24 mouse cellular contexts compared by ENCODE assay signal in the genomic region with DNA sequence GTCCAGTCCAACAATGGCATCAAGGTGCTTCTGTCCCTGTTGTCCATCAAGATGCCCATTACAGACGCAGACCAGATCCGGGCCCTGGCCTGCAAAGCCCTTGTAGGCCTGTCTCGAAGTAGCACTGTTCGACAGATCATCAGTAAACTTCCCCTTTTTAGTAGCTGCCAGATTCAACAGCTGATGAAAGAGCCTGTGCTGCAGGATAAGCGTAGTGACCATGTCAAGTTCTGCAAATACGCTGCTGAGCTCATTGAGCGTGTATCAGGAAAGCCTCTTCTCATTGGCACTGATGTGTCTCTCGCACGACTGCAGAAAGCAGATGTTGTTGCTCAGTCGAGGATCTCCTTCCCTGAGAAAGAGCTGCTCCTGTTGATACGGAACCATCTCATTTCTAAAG. TPM values are rescaled to one million over a fixed set of nuclear protein-coding genes. Genes with fewer than 3 reads are reported as not detected.
DNase-seq lines count a peak whose midpoint lies in the region; ATAC-seq and TF ChIP-seq lines count a peak whose summit lies in the region.
"Had no signal": no experiment of that assay in that cellular context is flagged by ENCODE, and none has a peak within 500 bp of the region (broad histone marks: within the 10 kb centered on the region; RNA-seq: fewer than 3 reads in every experiment).

No protein-coding gene starts in this region.

- no peak overlapping the region for H3K4me3 ChIP-seq in MEL (ENCODE audit: control insufficient read depth in 1 of 2, insufficient read depth in 1 of 2, low read depth in 2 of 2, low read length in 2 of 2)
- H3K4me3 ChIP-seq in intestine, embryonic 16.5 days (ENCODE audit: low read length), result no peak overlapping the region
- no peak overlapping the region for H3K4me3 ChIP-seq in intestine, embryonic 15.5 days (replicated peaks)
- H3K4me3 ChIP-seq: embryonic facial prominence, embryonic 12.5 days; embryonic facial prominence, embryonic 15.5 days; forebrain, embryonic 12.5 days; forebrain, embryonic 15.5 days; hindbrain, embryonic 12.5 days; hindbrain, embryonic 15.5 days had no signal

- WGBS in intestine, embryonic 16.5 days, result 89% methylated on average over 11 of the region's 11 CpGs
- WGBS in intestine, embryonic 15.5 days, result 85% methylated on average over 11 of the region's 11 CpGs

- no peak for TF ChIP-seq POLR2A in MEL (IDR thresholded peaks at IDR 0.05; ENCODE audit: control insufficient read depth in 1 of 2, insufficient read depth in 1 of 2, low read depth in 1 of 2, low read length in 2 of 2, poor library complexity in 1 of 2)

- peak overlapping the region; percentile 34 for H3K27ac ChIP-seq in MEL (ENCODE audit: control insufficient read depth, low read depth, low read length)
- no peak overlapping the region for H3K27ac ChIP-seq in intestine, embryonic 16.5 days (ENCODE audit: low read length)
- H3K27ac ChIP-seq in intestine, embryonic 15.5 days, result no peak overlapping the region
- H3K27ac ChIP-seq: embryonic facial prominence, embryonic 12.5 days; embryonic facial prominence, embryonic 15.5 days; forebrain, embryonic 12.5 days; forebrain, embryonic 15.5 days; hindbrain, embryonic 12.5 days; hindbrain, embryonic 15.5 days had no signal

- TF ChIP-seq CTCF in MEL (IDR thresholded peaks at IDR 0.05 in 2 of 3, conservative IDR thresholded peaks at IDR 0.05 in 1 of 3; ENCODE audit: control insufficient read depth in 1 of 3, insufficient read depth in 1 of 3, low read depth in 2 of 3, low read length in 3 of 3, poor library complexity in 1 of 3, severe bottlenecking in 1 of 3), result no peak

- no peaks in the 10 kb centered on the region for H3K27me3 ChIP-seq in MEL (ENCODE audit: control insufficient read depth in 1 of 2, insufficient read depth in 2 of 2, low read length in 2 of 2)
- no peaks in the 10 kb centered on the region for H3K27me3 ChIP-seq in intestine, embryonic 16.5 days (replicated peaks; ENCODE audit: control insufficient read depth, insufficient read depth, low read length)
- no peaks in the 10 kb centered on the region for H3K27me3 ChIP-seq in intestine, embryonic 15.5 days (replicated peaks)
- H3K27me3 ChIP-seq: embryonic facial prominence, embryonic 12.5 days; embryonic facial prominence, embryonic 15.5 days; forebrain, embryonic 12.5 days; forebrain, embryonic 15.5 days; hindbrain, embryonic 12.5 days; hindbrain, embryonic 15.5 days had no signal

- ATAC-seq in granulocyte monocyte progenitor cell, adult 5-6 weeks (replicated peaks; ENCODE audit: poor library complexity, severe bottlenecking), result peak; percentile 80
- peak; percentile 44; the same call in 1 of the 2 replicates for ATAC-seq in megakaryocyte-erythroid progenitor cell, adult 5-6 weeks (replicated peaks; ENCODE audit: low FRiP score, low TSS enrichment, poor library complexity, severe bottlenecking)
- no peak for ATAC-seq in intestine, embryonic 16.5 days
- ATAC-seq in intestine, embryonic 15.5 days, result no peak
- ATAC-seq: CD4-positive, CD25-positive, alpha-beta regulatory T cell, adult 4 months; forebrain, embryonic 15.5 days had no signal

- DNase-seq in 416B (ENCODE audit: low read depth), result peak; percentile 46
- peak; percentile 98 for DNase-seq in MEL (ENCODE audit: low read depth, low spot score)
- no peak for DNase-seq in gastrocnemius, postnatal 10 days
- DNase-seq: adrenal gland, adult 2 months; adrenal gland, postnatal 14 days; cerebellum, adult 11 months; cerebellum, adult 8-10 months; cerebellum, postnatal 10 days; cerebellum, postnatal 36 days; gastrocnemius, postnatal 36 days; heart, adult 18-20 months; kidney, adult 18-20 months had no signal

- peaks cover 14 to 32% of the 10 kb centered on the region in 2 experiments for H3K36me3 ChIP-seq in MEL (ENCODE audit: control insufficient read depth in 1 of 2, insufficient read depth in 2 of 2, low read length in 2 of 2)
- peaks cover 13% of the 10 kb centered on the region; the same call in 1 of the 2 replicates for H3K36me3 ChIP-seq in intestine, embryonic 16.5 days (ENCODE audit: control insufficient read depth, insufficient read depth, low read length)
- peaks cover 20% of the 10 kb centered on the region for H3K36me3 ChIP-seq in intestine, embryonic 15.5 days

- peak; percentile 91 to 93 for TF ChIP-seq EP300 in MEL (IDR thresholded peaks at IDR 0.05; ENCODE audit: low read depth in 1 of 2, low read length in 2 of 2)

- H3K9me3 ChIP-seq in MEL (replicated peaks; ENCODE audit: insufficient read depth, low read length), result no peaks in the 10 kb centered on the region
- no peaks in the 10 kb centered on the region for H3K9me3 ChIP-seq in intestine, embryonic 16.5 days (ENCODE audit: control insufficient read depth, low read length)
- no peaks in the 10 kb centered on the region for H3K9me3 ChIP-seq in intestine, embryonic 15.5 days
- H3K9me3 ChIP-seq: embryonic facial prominence, embryonic 12.5 days; embryonic facial prominence, embryonic 15.5 days; forebrain, embryonic 12.5 days; forebrain, embryonic 15.5 days; hindbrain, embryonic 12.5 days; hindbrain, embryonic 15.5 days had no signal

- H3K79me2 ChIP-seq in MEL (ENCODE audit: control insufficient read depth, insufficient read depth, low read length, poor library complexity), result 0 out of 2 replicates have a peak, but pooled peaks cover 2% of the 10 kb centered on the region

- TF ChIP-seq RAD21 in MEL (IDR thresholded peaks at IDR 0.05; ENCODE audit: low read depth, low read length), result no peak

- peaks cover 2 to 11% of the 10 kb centered on the region in 2 experiments; a peak in 3 of 4 replicates for H3K4me1 ChIP-seq in MEL (ENCODE audit: control insufficient read depth in 1 of 2, insufficient read depth in 2 of 2, low read length in 2 of 2)
- H3K4me1 ChIP-seq in intestine, embryonic 16.5 days (ENCODE audit: control insufficient read depth, insufficient read depth, low read length), result no peaks in the 10 kb centered on the region
- H3K4me1 ChIP-seq in intestine, embryonic 15.5 days (replicated peaks), result no peaks in the 10 kb centered on the region
- H3K4me1 ChIP-seq: embryonic facial prominence, embryonic 12.5 days; embryonic facial prominence, embryonic 15.5 days; forebrain, embryonic 12.5 days; forebrain, embryonic 15.5 days; hindbrain, embryonic 12.5 days; hindbrain, embryonic 15.5 days had no signal

- no peak overlapping the region for H3K4me2 ChIP-seq in intestine, embryonic 16.5 days (ENCODE audit: low read depth, low read length)
- no peak overlapping the region for H3K4me2 ChIP-seq in intestine, embryonic 15.5 days (replicated peaks)
- H3K4me2 ChIP-seq: embryonic facial prominence, embryonic 12.5 days; embryonic facial prominence, embryonic 15.5 days; forebrain, embryonic 12.5 days; forebrain, embryonic 15.5 days; heart, embryonic 11.5 days; hindbrain, embryonic 12.5 days; hindbrain, embryonic 15.5 days had no signal

- no peak overlapping the region for H3K9ac ChIP-seq in MEL (ENCODE audit: control insufficient read depth, low read depth, low read length, poor library complexity, severe bottlenecking)
- no peak overlapping the region for H3K9ac ChIP-seq in intestine, embryonic 16.5 days (ENCODE audit: low read depth, low read length)
- H3K9ac ChIP-seq in intestine, embryonic 15.5 days, result no peak overlapping the region
- H3K9ac ChIP-seq: embryonic facial prominence, embryonic 12.5 days; embryonic facial prominence, embryonic 15.5 days; forebrain, embryonic 12.5 days; forebrain, embryonic 15.5 days; hindbrain, embryonic 12.5 days; hindbrain, embryonic 15.5 days had no signal

TF ChIP-seq in MEL, 35 proteins besides CTCF, POLR2A, EP300 and RAD21 (continues in another document):
- no peak for TF ChIP-seq CHD2 (IDR thresholded peaks at IDR 0.05; ENCODE audit: low read length)
- TF ChIP-seq ZNF384 (IDR thresholded peaks at IDR 0.05; ENCODE audit: low read depth, low read length), result no peak

RNA-seq across cellular contexts. Expression of a gene that starts 29.2 kb away (rescaled TPM):
- total RNA-seq in MEL (2012; rRNA removed), result 23.3 and 29.7 TPM in 2 replicates
- polyA plus RNA-seq in MEL (2012; ENCODE audit: insufficient read depth in 1 of 2, insufficient read length in 2 of 2, low read depth in 1 of 2, low replicate concordance in 2 of 2, missing spikeins in 1 of 2), result 10 to 100 TPM in 1 of 2 experiments, not detected in 1; 42.2 TPM
- 19.3 and 30.3 TPM in 2 replicates for total RNA-seq in granulocyte monocyte progenitor cell, adult 5-6 weeks (2014; fragmentation: Nextera tagmentation)
- 23.2 and 48.3 TPM in 2 replicates for total RNA-seq in granulocyte monocyte progenitor cell, adult 5-6 weeks (2017)
- 15.4 and 18.2 TPM in 2 replicates for total RNA-seq in megakaryocyte-erythroid progenitor cell, adult 5-6 weeks (2014; fragmentation: Nextera tagmentation)
- 23.9 and 24.9 TPM in 2 replicates for total RNA-seq in megakaryocyte-erythroid progenitor cell, adult 5-6 weeks (2017)
- 3.5 and 3.7 TPM in 2 replicates for polyA plus RNA-seq in intestine, embryonic 16.5 days (2015; fragmentation: Nextera tagmentation; extraction: Ambion mirVana)
- 7.4 and 7.7 TPM in 2 replicates for polyA plus RNA-seq in intestine, embryonic 15.5 days (2015; fragmentation: Nextera tagmentation; extraction: Ambion mirVana)
- 10 to 100 TPM; 12.1 to 14.9 TPM for total RNA-seq in gastrocnemius, postnatal 10 days (2021)

RNA-seq across cellular contexts. Expression of a gene that starts 33.7 kb away (rescaled TPM):
- 209 and 316 TPM in 2 replicates for total RNA-seq in MEL (2012; rRNA removed)
- polyA plus RNA-seq in MEL (2012; ENCODE audit: insufficient read depth in 1 of 2, insufficient read length in 2 of 2, low read depth in 1 of 2, low replicate concordance in 2 of 2, missing spikeins in 1 of 2), result 100 to 1,000 TPM in 1 of 2 experiments, not detected in 1; 289 TPM
- total RNA-seq in granulocyte monocyte progenitor cell, adult 5-6 weeks (2014; fragmentation: Nextera tagmentation), result 393 and 480 TPM in 2 replicates
- 457 and 526 TPM in 2 replicates for total RNA-seq in granulocyte monocyte progenitor cell, adult 5-6 weeks (2017)
- 147 and 157 TPM in 2 replicates for total RNA-seq in megakaryocyte-erythroid progenitor cell, adult 5-6 weeks (2014; fragmentation: Nextera tagmentation)
- 144 and 187 TPM in 2 replicates for total RNA-seq in megakaryocyte-erythroid progenitor cell, adult 5-6 weeks (2017)
- polyA plus RNA-seq in intestine, embryonic 16.5 days (2015; fragmentation: Nextera tagmentation; extraction: Ambion mirVana), result 354 and 382 TPM in 2 replicates
- polyA plus RNA-seq in intestine, embryonic 15.5 days (2015; fragmentation: Nextera tagmentation; extraction: Ambion mirVana), result 360 and 388 TPM in 2 replicates
- total RNA-seq in gastrocnemius, postnatal 10 days (2021), result 10 to 100 TPM; 54.1 to 64.3 TPM

RNA-seq across cellular contexts. Expression of a gene that starts 36.4 kb away (rescaled TPM):
- 56.3 and 57.3 TPM in 2 replicates for total RNA-seq in MEL (2012; rRNA removed)
- polyA plus RNA-seq in MEL (2012; ENCODE audit: insufficient read depth in 1 of 2, insufficient read length in 2 of 2, low read depth in 1 of 2, low replicate concordance in 2 of 2, missing spikeins in 1 of 2), result 100 to 1,000 TPM in 1 of 2 experiments, 10 to 100 TPM in 1; 58.7 to 131 TPM
- total RNA-seq in granulocyte monocyte progenitor cell, adult 5-6 weeks (2014; fragmentation: Nextera tagmentation), result 35.2 and 55.7 TPM in 2 replicates
- total RNA-seq in granulocyte monocyte progenitor cell, adult 5-6 weeks (2017), result 51.8 and 62.1 TPM in 2 replicates
- total RNA-seq in megakaryocyte-erythroid progenitor cell, adult 5-6 weeks (2014; fragmentation: Nextera tagmentation), result 106 and 135 TPM in 2 replicates
- total RNA-seq in megakaryocyte-erythroid progenitor cell, adult 5-6 weeks (2017), result 65.4 and 72.3 TPM in 2 replicates
- 17.0 and 18.2 TPM in 2 replicates for polyA plus RNA-seq in intestine, embryonic 16.5 days (2015; fragmentation: Nextera tagmentation; extraction: Ambion mirVana)
- 19.6 and 20.4 TPM in 2 replicates for polyA plus RNA-seq in intestine, embryonic 15.5 days (2015; fragmentation: Nextera tagmentation; extraction: Ambion mirVana)
- total RNA-seq in gastrocnemius, postnatal 10 days (2021), result 10 to 100 TPM; 14.8 to 20.6 TPM

Comparison
In these comparisons a context has a peak if more than half of its experiments do, and no peak if none do; other contexts are left out.
1. ATAC-seq: peak in granulocyte monocyte progenitor cell, adult 5-6 weeks (single experiment) and megakaryocyte-erythroid progenitor cell, adult 5-6 weeks (single experiment); none in intestine, embryonic 16.5 days (single experiment) and intestine, embryonic 15.5 days (single experiment).